Mouse (Mus musculus) MEL (cell line): ENCODE data around the gene Col23a1. TPM values are rescaled to one million over a fixed set of nuclear protein-coding genes. Genes with fewer than 3 reads are reported as not detected.

Experiments
- DNase-seq: peaks from one replicate; pipeline ENCODE4 v3.0.0; 2011; ENCODE audit warnings: low read depth, low spot score
- H3K27ac ChIP-seq: 2 replicates; pipeline ENCODE4 v1.5.1; 2012; ENCODE audit warnings: low read depth, mild to moderate bottlenecking, control low read depth, low read length, moderate library complexity; ENCODE audit not compliant: control insufficient read depth
- H3K27me3 ChIP-seq, 2 experiments: fragments of 150-350 bp in 1 of 2; sonication (generic) in 1 of 2; 2 replicates each; pipeline ENCODE4 v1.6.1; 2012; ENCODE audit warnings: low read length in 2 of 2, mild to moderate bottlenecking in 2 of 2, improper control_type of control experiment in 1 of 2, moderate library complexity in 1 of 2; ENCODE audit not compliant: insufficient read depth in 2 of 2, control insufficient read depth in 1 of 2
- H3K36me3 ChIP-seq, 2 experiments: 2 replicates each; pipeline ENCODE4 v1.6.1; 2012 to 2014; ENCODE audit warnings: low read length in 2 of 2, improper control_type of control experiment in 1 of 2, inconsistent platforms in 1 of 2, mild to moderate bottlenecking in 1 of 2; ENCODE audit not compliant: insufficient read depth in 2 of 2, control insufficient read depth in 1 of 2
- H3K4me1 ChIP-seq, 2 experiments: fragments of 150-350 bp in 1 of 2; sonication (generic) in 1 of 2; 2 replicates each; pipeline ENCODE4 v1.6.1; 2012; ENCODE audit warnings: low read length in 2 of 2, improper control_type of control experiment in 1 of 2, mild to moderate bottlenecking in 1 of 2; ENCODE audit not compliant: insufficient read depth in 2 of 2, control insufficient read depth in 1 of 2
- H3K4me3 ChIP-seq, 2 experiments: fragments of 150-350 bp in 1 of 2; sonication (generic) in 1 of 2; 2 replicates each; pipeline ENCODE4 v1.5.1; 2012; ENCODE audit warnings: low read depth in 2 of 2, low read length in 2 of 2, mild to moderate bottlenecking in 2 of 2, moderate library complexity in 2 of 2, control low read depth in 1 of 2, improper control_type of control experiment in 1 of 2; ENCODE audit not compliant: control insufficient read depth in 1 of 2, insufficient read depth in 1 of 2
- H3K79me2 ChIP-seq: 2 replicates; pipeline ENCODE4 v1.6.1; 2012; ENCODE audit warnings: mild to moderate bottlenecking, low read length, moderate library complexity; ENCODE audit not compliant: control insufficient read depth, poor library complexity, insufficient read depth
- H3K9ac ChIP-seq: 2 replicates; pipeline ENCODE4 v1.6.1; 2012; ENCODE audit warnings: low read depth, mild to moderate bottlenecking, control low read depth, low read length, moderate library complexity; ENCODE audit not compliant: control insufficient read depth, poor library complexity, severe bottlenecking
- H3K9me3 ChIP-seq: fragments of 150-350 bp; sonication (generic); replicated peaks from 2 replicates; pipeline ENCODE4 v1.6.1; 2012; ENCODE audit warnings: mild to moderate bottlenecking, low read length, improper control_type of control experiment, moderate library complexity; ENCODE audit not compliant: insufficient read depth
- BHLHE40 ChIP-seq: IDR thresholded peaks from 2 replicates; pipeline ENCODE4 v1.6.1; 2012; ENCODE audit warnings: low read depth, mild to moderate bottlenecking, inconsistent platforms, low read length, improper control_type of control experiment, borderline replicate concordance
- CTCF ChIP-seq, 3 experiments: IDR thresholded peaks in 2 of 3; conservative IDR thresholded peaks in 1 of 3; 2 replicates each; pipeline ENCODE4 v1.5.1; 2011 to 2012; ENCODE audit warnings: low read length in 3 of 3, low read depth in 2 of 3, mild to moderate bottlenecking in 2 of 3, improper control_type of control experiment in 1 of 3, inconsistent platforms in 1 of 3, mixed read lengths in 1 of 3, moderate library complexity in 1 of 3; ENCODE audit not compliant: control insufficient read depth in 1 of 3, insufficient read depth in 1 of 3, poor library complexity in 1 of 3, severe bottlenecking in 1 of 3
- ELF1 ChIP-seq: IDR thresholded peaks from 2 replicates; pipeline ENCODE4 v1.6.1; 2014; ENCODE audit warnings: low read depth, mild to moderate bottlenecking, inconsistent platforms, low read length, improper control_type of control experiment, moderate library complexity
- EP300 ChIP-seq, 2 experiments: IDR thresholded peaks; 2 replicates each; pipeline ENCODE4 v1.6.1; 2011; ENCODE audit warnings: improper control_type of control experiment in 2 of 2, low read length in 2 of 2, low read depth in 1 of 2, mild to moderate bottlenecking in 1 of 2
- GABPA ChIP-seq: IDR thresholded peaks from 2 replicates; pipeline ENCODE4 v1.6.1; 2012; ENCODE audit warnings: low read depth, mild to moderate bottlenecking, inconsistent platforms, low read length, improper control_type of control experiment, moderate library complexity
- GATA1 ChIP-seq: IDR thresholded peaks from 2 replicates; pipeline ENCODE4 v1.6.1; 2011; ENCODE audit warnings: low read depth, low read length, improper control_type of control experiment
- HCFC1 ChIP-seq: IDR thresholded peaks from 2 replicates; pipeline ENCODE4 v1.6.1; 2012; ENCODE audit warnings: low read depth, mild to moderate bottlenecking, inconsistent platforms, low read length, improper control_type of control experiment, moderate library complexity
- MAFK ChIP-seq: IDR thresholded peaks from 2 replicates; pipeline ENCODE4 v1.6.1; 2011; ENCODE audit warnings: low read depth, mild to moderate bottlenecking, low read length, improper control_type of control experiment, borderline replicate concordance
- MYB ChIP-seq: IDR thresholded peaks from 2 replicates; pipeline ENCODE4 v1.6.1; 2011; ENCODE audit warnings: mild to moderate bottlenecking, low read depth, low read length, improper control_type of control experiment
- NRF1 ChIP-seq: IDR thresholded peaks from 2 replicates; pipeline ENCODE4 v1.6.1; 2014; ENCODE audit warnings: low read depth, mild to moderate bottlenecking, inconsistent platforms, low read length, improper control_type of control experiment, moderate library complexity; ENCODE audit not compliant: poor library complexity, insufficient read depth, severe bottlenecking
- POLR2AphosphoS5 ChIP-seq: IDR thresholded peaks from 2 replicates; pipeline ENCODE4 v1.6.1; 2012; ENCODE audit warnings: low read depth, borderline replicate concordance, mild to moderate bottlenecking, inconsistent platforms, low read length, moderate library complexity, mixed read lengths
- RCOR1 ChIP-seq: IDR thresholded peaks from 2 replicates; pipeline ENCODE4 v1.6.1; 2012; ENCODE audit warnings: low read depth, mild to moderate bottlenecking, inconsistent platforms, low read length, improper control_type of control experiment
- SIN3A ChIP-seq: IDR thresholded peaks from 2 replicates; pipeline ENCODE4 v1.6.1; 2012; ENCODE audit warnings: low read length, improper control_type of control experiment, inconsistent platforms
- TAL1 ChIP-seq: IDR thresholded peaks from 2 replicates; pipeline ENCODE4 v1.6.1; 2012; ENCODE audit warnings: mild to moderate bottlenecking, inconsistent platforms, low read length, moderate library complexity, mixed read lengths
- TBP ChIP-seq: IDR thresholded peaks from 2 replicates; pipeline ENCODE4 v1.8.0; 2011; ENCODE audit warnings: low read depth, low read length, improper control_type of control experiment
- TCF12 ChIP-seq: IDR thresholded peaks from 2 replicates; pipeline ENCODE4 v1.6.1; 2014; ENCODE audit warnings: low read depth, mild to moderate bottlenecking, inconsistent platforms, low read length, improper control_type of control experiment, moderate library complexity
- UBTF ChIP-seq: IDR thresholded peaks from 2 replicates; pipeline ENCODE4 v1.6.1; 2012; ENCODE audit warnings: low read depth, mild to moderate bottlenecking, inconsistent platforms, low read length, improper control_type of control experiment, moderate library complexity, borderline replicate concordance; ENCODE audit not compliant: insufficient read depth
- USF1 ChIP-seq: IDR thresholded peaks from 2 replicates; pipeline ENCODE4 v1.6.1; 2014; ENCODE audit warnings: low read depth, mild to moderate bottlenecking, inconsistent platforms, low read length, improper control_type of control experiment, moderate library complexity
- ZC3H11A ChIP-seq: IDR thresholded peaks from 2 replicates; pipeline ENCODE4 v1.6.1; 2012; ENCODE audit warnings: low read depth, mild to moderate bottlenecking, inconsistent platforms, low read length, improper control_type of control experiment
- polyA plus RNA-seq, 2 experiments: library from polyadenylated mRNA; stranded (reverse) in 1 of 2; unstranded in 1 of 2; fragments of >175 nt in 1 of 2; fragments of >200 nt in 1 of 2; gene quantifications; 2 replicates each; pipeline versions ENCODE4 v1.2.1 to v1.2.4; 2012; ENCODE audit warnings: low replicate concordance in 2 of 2, low read depth in 1 of 2; ENCODE audit not compliant: insufficient read length in 2 of 2, insufficient read depth in 1 of 2, missing spikeins in 1 of 2
- total RNA-seq: library from RNA; depleted of rRNA; stranded (reverse); fragments of 300-350 nt; gene quantifications from 2 replicates; pipeline ENCODE4 v1.2.3, GENCODE M21; 2012

Gene Col23a1
- total and polyA plus RNA-seq, 3 experiments: under 0.01 to 0.03 TPM; not detected in 1

GRCm38 (mm10) chr11:51341091-51341490, 51.4 kb downstream of the Col23a1 start:
- Histone ChIP-seq H3K4me3 (no peak overlapping the region), H3K27me3 (no peaks in the 10 kb centered on the region), H3K79me2 (no peaks in the 10 kb centered on the region), H3K9me3 (no peaks in the 10 kb centered on the region), H3K27ac (no peak overlapping the region), H3K36me3 (no peaks in the 10 kb centered on the region), H3K4me1 (no peaks in the 10 kb centered on the region), H3K9ac (no peak overlapping the region)
- no peak for TF ChIP-seq MAFK
- no peak for DNase-seq

DNA sequence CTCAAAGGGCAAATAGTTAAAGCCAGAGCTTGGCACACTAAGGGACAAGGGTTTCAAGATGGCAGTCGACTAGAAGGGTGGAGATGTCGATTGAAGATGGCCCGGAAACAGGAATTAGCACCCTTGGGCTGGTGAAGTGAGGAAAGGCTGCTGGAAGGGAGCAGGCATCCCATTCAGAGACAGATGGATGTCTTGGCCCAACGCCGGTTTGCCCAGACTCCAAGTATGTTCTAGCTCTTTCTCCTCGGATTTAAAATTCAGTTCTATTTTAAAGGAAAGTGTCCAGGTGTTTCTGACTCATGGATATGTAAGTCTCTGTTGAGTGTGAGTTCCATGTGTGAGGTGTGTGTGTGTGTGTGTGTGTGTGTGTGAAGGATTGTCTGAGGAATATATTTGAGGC, 53.1 kb downstream of the Col23a1 start:
- H3K36me3 ChIP-seq: no peaks in the 10 kb centered on the region
- no peak overlapping the region for H3K27ac ChIP-seq
- no peak overlapping the region for H3K4me3 ChIP-seq
- TF ChIP-seq USF1 (no peak), MAFK (no peak), HCFC1 (no peak), ELF1 (no peak), TCF12 (no peak), RCOR1 (no peak), BHLHE40 (no peak), UBTF (no peak), TBP (no peak), SIN3A (no peak), CTCF (IDR thresholded peaks at IDR 0.05 in 2 of 3, conservative IDR thresholded peaks at IDR 0.05 in 1 of 3; ENCODE audit: control insufficient read depth in 1 of 3, insufficient read depth in 1 of 3, low read depth in 2 of 3, low read length in 3 of 3, poor library complexity in 1 of 3, severe bottlenecking in 1 of 3) (no peak), MYB (no peak), EP300 (IDR thresholded peaks at IDR 0.05; ENCODE audit: low read depth in 1 of 2, low read length in 2 of 2) (no peak), NRF1 (no peak), ZC3H11A (no peak), GATA1 (no peak), POLR2AphosphoS5 (no peak), TAL1 (no peak), GABPA (no peak)
- TF ChIP-seq, all 39 proteins: peak for 0
- Histone ChIP-seq H3K9ac (no peak overlapping the region), H3K79me2 (no peaks in the 10 kb centered on the region), H3K4me1 (no peaks in the 10 kb centered on the region), H3K27me3 (no peaks in the 10 kb centered on the region), H3K9me3 (no peaks in the 10 kb centered on the region)
- no peak for DNase-seq
